Mouse (Mus musculus) ovary, postnatal 36 days (tissue): Measurements from ENCODE around the gene Fam92b.
A peak's percentile ranks its signal among the peaks of the same experiment; 100 is the strongest.

Source experiments
- DNase-seq: peaks from one replicate; pipeline ENCODE4 v3.0.0; 2022; ENCODE audit warnings: low spot score, mixed read lengths

The Fam92b gene

GRCm38 (mm10) chr8:120190107-120190809 is 13.0 kb upstream of the Fam92b start:
- no peak for DNase-seq

- no peak for DNase-seq
Observed at GRCm38 (mm10) chr8:120189440-120189839, 12.2 kb upstream of the Fam92b start.

GRCm38 (mm10) chr8:120188510-120188909 is 11.2 kb upstream of the Fam92b start:
- DNase-seq, result peak; percentile 48

GRCm38 (mm10) chr8:120186454-120186853 is 9.2 kb upstream of the Fam92b start:
- peak; percentile 29 for DNase-seq

- DNase-seq, result no peak
Observed at GRCm38 (mm10) chr8:120184850-120185792, 7.9 kb upstream of the Fam92b start.

GRCm38 (mm10) chr8:120184366-120184765 is 7.1 kb upstream of the Fam92b start:
- DNase-seq, result no peak

GRCm38 (mm10) chr8:120181861-120182414 is 4.7 kb upstream of the Fam92b start:
- DNase-seq, result no peak

- DNase-seq, result no peak
Observed at GRCm38 (mm10) chr8:120181274-120181673, 4.0 kb upstream of the Fam92b start.

- no peak for DNase-seq
Observed at GRCm38 (mm10) chr8:120180445-120180970, 3.2 kb upstream of the Fam92b start.

GRCm38 (mm10) chr8:120179027-120179431 is 1.8 kb upstream of the Fam92b start:
- DNase-seq, result peak; percentile 87

- no peak for DNase-seq
Observed at GRCm38 (mm10) chr8:120178124-120178514, 853 bp upstream of the Fam92b start.

- no peak for DNase-seq
Observed at GRCm38 (mm10) chr8:120176605-120177004, 661 bp downstream of the Fam92b start.

GRCm38 (mm10) chr8:120174606-120175005 is 2.7 kb downstream of the Fam92b start:
- DNase-seq, result no peak

- DNase-seq, result no peak
Observed at GRCm38 (mm10) chr8:120173195-120173594, 4.1 kb downstream of the Fam92b start.

- DNase-seq, result no peak
Observed at GRCm38 (mm10) chr8:120169119-120169518, 8.1 kb downstream of the Fam92b start.

GRCm38 (mm10) chr8:120167821-120168220 is 9.4 kb downstream of the Fam92b start:
- no peak for DNase-seq

GRCm38 (mm10) chr8:120167136-120167535 is 10.1 kb downstream of the Fam92b start:
- no peak for DNase-seq

GRCm38 (mm10) chr8:120164026-120164425 is 13.2 kb downstream of the Fam92b start:
- DNase-seq, result no peak

GRCm38 (mm10) chr8:120163376-120163775 is 13.9 kb downstream of the Fam92b start:
- DNase-seq, result no peak

- DNase-seq, result no peak
Observed at GRCm38 (mm10) chr8:120162404-120162752, 14.9 kb downstream of the Fam92b start.

GRCm38 (mm10) chr8:120161658-120162403 is 15.4 kb downstream of the Fam92b start:
- DNase-seq, result no peak

GRCm38 (mm10) chr8:120160366-120160765 is 16.9 kb downstream of the Fam92b start:
- DNase-seq, result no peak
